Mouse (Mus musculus): Measurements from ENCODE around the gene Hoxa6.

DNA sequence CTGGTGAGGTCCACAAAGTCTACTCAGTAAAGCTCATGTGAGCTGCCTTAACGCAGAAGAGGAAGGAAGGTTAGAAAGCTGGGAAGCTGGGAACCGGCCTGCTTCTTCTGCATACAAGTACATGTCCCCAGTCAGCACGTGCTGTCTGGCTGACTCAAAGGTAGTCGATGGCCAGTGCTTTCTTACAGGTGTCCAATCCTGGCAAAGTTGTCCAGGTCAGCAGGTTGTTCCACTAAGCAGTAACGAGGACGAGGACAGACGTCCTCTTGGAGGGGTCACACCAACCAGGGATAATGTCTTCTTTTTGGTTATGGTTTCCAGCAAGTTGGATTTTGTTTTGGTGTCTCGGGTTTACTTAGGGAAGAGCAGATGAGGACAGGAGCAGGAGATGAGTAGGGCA, 18.6 kb downstream of the Hoxa6 start:
- no peak for TF ChIP-seq CTCF (IDR thresholded peaks at IDR 0.05; ENCODE audit: low read depth, low read length)
- no peak for TF ChIP-seq POLR2A (IDR thresholded peaks at IDR 0.05; ENCODE audit: borderline replicate concordance, low read depth, low read length)

Measured in bone marrow macrophage, adult 2 months (primary cell).